Mouse (Mus musculus) activated CD4-positive, CD25-positive, alpha-beta regulatory T cell, adult 9 weeks (primary cell): ENCODE data around the gene Galnt16. TPM values are rescaled to one million over a fixed set of nuclear protein-coding genes. Genes with fewer than 3 reads are reported as not detected.

Experiments used
- polyA plus RNA-seq: library from polyadenylated mRNA; unstranded; fragments of 100-300 nt; shearing (Covaris generic); gene quantifications from one replicate; pipeline ENCODE4 v1.2.1, GENCODE M21; 2017

Gene Galnt16
- polyA plus RNA-seq: not detected

DNA sequence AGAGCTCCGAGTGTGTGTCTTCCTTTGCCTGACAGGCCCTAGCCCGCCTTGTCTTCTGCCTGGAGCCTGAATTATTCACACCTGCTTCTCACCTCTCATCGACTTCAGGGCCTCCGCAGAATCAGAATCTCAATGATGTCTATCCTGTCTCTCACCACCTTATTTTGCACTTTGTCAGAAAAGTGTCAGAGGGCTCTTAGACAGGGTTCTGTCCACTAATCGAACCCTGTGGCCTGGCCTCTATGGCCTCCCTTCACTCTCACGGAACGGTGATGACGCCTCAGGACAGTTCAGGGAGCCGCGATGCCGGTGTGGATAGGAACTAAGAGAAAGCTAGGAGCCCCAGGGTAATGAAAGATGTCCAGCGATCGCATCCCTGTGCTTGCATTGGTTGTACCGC is at the start of gene Galnt16:
Galnt16 (plus strand) TSS at position 301 of the 400 bp plus-strand sequence.

DNA sequence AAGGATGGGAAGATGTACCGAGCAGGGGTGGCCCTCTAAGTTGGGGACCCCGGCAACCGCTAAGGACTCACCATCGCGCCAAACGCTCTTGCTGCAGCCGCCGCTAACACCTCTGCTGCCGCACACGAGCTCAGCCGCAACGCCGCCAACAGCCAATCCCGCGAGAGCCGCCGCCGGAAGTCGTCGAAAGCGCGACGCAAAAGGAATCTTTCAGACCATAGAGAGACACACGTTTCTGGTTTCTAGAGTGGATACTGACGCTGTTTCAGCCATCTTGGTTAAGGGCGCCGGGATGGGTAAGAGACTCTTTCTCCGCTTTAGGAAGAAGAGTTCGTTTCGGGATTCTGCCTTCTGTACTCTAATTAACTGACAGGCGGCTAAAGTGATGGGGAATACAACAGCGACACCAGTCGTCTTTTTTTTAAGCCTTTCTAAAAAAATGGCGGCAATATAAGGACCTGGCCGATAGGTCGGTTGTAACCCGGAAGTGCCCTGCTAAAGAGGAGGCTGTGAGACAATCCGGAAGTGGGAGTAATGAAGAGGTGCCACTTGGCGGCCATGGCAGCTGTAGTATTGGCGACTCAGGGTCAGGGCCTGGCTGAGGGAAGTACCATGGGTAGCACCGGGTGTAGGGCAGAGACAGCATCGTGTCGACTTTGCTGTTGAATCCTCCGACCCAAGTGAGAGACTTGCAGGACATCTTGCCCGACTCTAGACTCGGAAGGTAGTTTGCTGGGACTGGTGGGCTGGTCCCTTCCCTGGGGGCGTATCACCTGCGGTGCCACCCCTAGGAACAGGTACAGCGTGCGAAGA is 125.8 kb downstream of the Galnt16 start, which contains the start of the genes Slc39a9 and Erh:
Slc39a9 (plus strand) TSS at position 191 of the 813 bp plus-strand sequence.
Erh (minus strand) TSS at position 649 of the 813 bp plus-strand sequence.

Other genes with a start within 250 kb of the Galnt16 start
- gene Dcaf5, start 81.7 kb upstream of the Galnt16 start, polyA plus RNA-seq: 20.7 TPM
- 42.0 TPM for gene Exd2, start 55.2 kb upstream of the Galnt16 start, polyA plus RNA-seq
- 43.0 TPM for gene Slc39a9, start 125.6 kb downstream of the Galnt16 start, polyA plus RNA-seq
- 73.5 TPM for gene Erh, start 126.1 kb downstream of the Galnt16 start, polyA plus RNA-seq
- gene Plekhd1, start 174.3 kb downstream of the Galnt16 start, polyA plus RNA-seq: 0.38 TPM
- gene Ccdc177, start 242.4 kb downstream of the Galnt16 start, polyA plus RNA-seq: not detected